Mouse (Mus musculus) C2C12 (cell line): ENCODE results near the gene Stx11.

Source experiments
- CEBPB ChIP-seq: IDR thresholded peaks from one replicate; pipeline ENCODE4 v1.6.1; 2011; ENCODE audit warnings: low read depth, mild to moderate bottlenecking, control low read depth, moderate library complexity
- CTCF ChIP-seq: IDR thresholded peaks from one replicate; pipeline ENCODE4 v1.5.1; 2011; ENCODE audit not compliant: control insufficient read depth, insufficient read depth, insufficient read length
- FOSL1 ChIP-seq: IDR thresholded peaks from one replicate; pipeline ENCODE4 v1.8.0; 2011; ENCODE audit warnings: mild to moderate bottlenecking, low read length; ENCODE audit not compliant: poor library complexity, insufficient read depth, severe bottlenecking
- MAX ChIP-seq: IDR thresholded peaks from one replicate; pipeline ENCODE4 v1.6.1; 2011; ENCODE audit warnings: mild to moderate bottlenecking, control low read depth
- MYOD1 ChIP-seq: IDR thresholded peaks from one replicate; pipeline ENCODE4 v1.6.1; 2011; ENCODE audit warnings: low read depth; ENCODE audit not compliant: control insufficient read depth, insufficient read length
- MYOG ChIP-seq: IDR thresholded peaks from one replicate; pipeline ENCODE4 v1.6.1; 2011; ENCODE audit not compliant: control insufficient read depth, insufficient read length; ENCODE audit errors: extremely low read depth
- USF1 ChIP-seq: IDR thresholded peaks from one replicate; pipeline ENCODE4 v1.6.1; 2011; ENCODE audit warnings: low read depth, mild to moderate bottlenecking, control low read depth, moderate library complexity

- TF ChIP-seq MAX (no peak), MYOD1 (no peak), USF1 (no peak), CTCF (no peak), CEBPB (no peak), MYOG (no peak), FOSL1 (no peak)
Measured at GRCm38 (mm10) chr10:12977787-12978212, 13.7 kb upstream of the Stx11 start.
